Mouse (Mus musculus): ENCODE measurements around the gene Rab39. TPM values are rescaled to one million over a fixed set of nuclear protein-coding genes. Genes with fewer than 3 reads are reported as not detected.
A peak's percentile ranks its signal among the peaks of the same experiment; 100 is the strongest.

Gene Rab39
- polyA plus RNA-seq, 1 experiment from 2014 or later = 0.78 TPM

- no peaks in the 10 kb centered on the region for H3K27me3 ChIP-seq (replicated peaks)
- no peaks in the 10 kb centered on the region for H3K4me1 ChIP-seq (replicated peaks)
- H3K9me3 ChIP-seq = no peaks in the 10 kb centered on the region
- H3K4me2 ChIP-seq (replicated peaks) = no peak overlapping the region
- no peak overlapping the region for H3K4me3 ChIP-seq (replicated peaks)
- no peak for ATAC-seq
- H3K27ac ChIP-seq = no peak overlapping the region
- 69% methylated on average over 4 of the region's 4 CpGs for WGBS
- H3K9ac ChIP-seq = no peak overlapping the region
- H3K36me3 ChIP-seq = no peaks in the 10 kb centered on the region
Measured at GRCm38 (mm10) chr9:53676921-53677320, 29.1 kb downstream of the Rab39 start.

GRCm38 (mm10) chr9:53673571-53673970 lies 32.5 kb downstream of the Rab39 start:
- H3K9me3 ChIP-seq = no peaks in the 10 kb centered on the region
- ATAC-seq = peak; percentile 61; the same call in 1 of the 2 replicates
- H3K27ac ChIP-seq = no peak overlapping the region
- H3K36me3 ChIP-seq = no peaks in the 10 kb centered on the region
- H3K9ac ChIP-seq = no peak overlapping the region
- H3K4me1 ChIP-seq (replicated peaks) = no peaks in the 10 kb centered on the region
- H3K4me3 ChIP-seq (replicated peaks) = no peak overlapping the region
- WGBS = 19% methylated on average over 3 of the region's 3 CpGs
- H3K4me2 ChIP-seq (replicated peaks) = no peak overlapping the region
- H3K27me3 ChIP-seq (replicated peaks) = no peaks in the 10 kb centered on the region

GRCm38 (mm10) chr9:53669680-53670219 lies 36.3 kb downstream of the Rab39 start, which contains the start of gene Cul5:
TSS of gene Cul5 (minus strand) at chr9:53670014.
- H3K9me3 ChIP-seq = no peaks in the 10 kb centered on the region
- no peak for ATAC-seq
- no peak within 1 kb of the TSS for H3K9ac ChIP-seq
- H3K27ac ChIP-seq = no peak within 1 kb of the TSS
- H3K4me3 ChIP-seq (replicated peaks) = no peak within 1 kb of the TSS
- H3K27me3 ChIP-seq (replicated peaks) = no peaks in the 10 kb centered on the region
- no peaks in the 10 kb centered on the region for H3K36me3 ChIP-seq
- H3K4me1 ChIP-seq (replicated peaks) = 0 out of 2 replicates have a peak, but pooled peaks cover 6% of the 10 kb centered on the region
- WGBS = 58% methylated on average over 5 of the region's 5 CpGs
- no peak within 1 kb of the TSS for H3K4me2 ChIP-seq (replicated peaks)

- ATAC-seq = peak; percentile 99
- H3K27me3 ChIP-seq (replicated peaks) = no peaks in the 10 kb centered on the region
- peak overlapping the region; percentile 70 for H3K4me2 ChIP-seq (replicated peaks)
- peak overlapping the region; percentile 98 for H3K4me3 ChIP-seq (replicated peaks)
- no peaks in the 10 kb centered on the region for H3K36me3 ChIP-seq
- 0 out of 2 replicates have a peak, but pooled peaks cover 6% of the 10 kb centered on the region for H3K4me1 ChIP-seq (replicated peaks)
- H3K9me3 ChIP-seq = no peaks in the 10 kb centered on the region
- H3K27ac ChIP-seq = peak overlapping the region; percentile 96
- peak overlapping the region; percentile 99 for H3K9ac ChIP-seq
- WGBS = under 1% methylated on average over 73 of the region's 74 CpGs
Measured at GRCm38 (mm10) chr9:53667020-53667669, 38.9 kb downstream of the Rab39 start.

- under 1% methylated on average over 28 of the region's 28 CpGs for WGBS
- peak; percentile 35; the same call in 1 of the 2 replicates for ATAC-seq
- H3K4me2 ChIP-seq (replicated peaks) = peak overlapping the region; percentile 70
Measured at GRCm38 (mm10) chr9:53666665-53667019, 39.4 kb downstream of the Rab39 start.

GRCm38 (mm10) chr9:53665428-53665827 lies 40.6 kb downstream of the Rab39 start:
- Histone ChIP-seq H3K4me3 (replicated peaks) (no peak overlapping the region), H3K4me1 (replicated peaks) (0 out of 2 replicates have a peak, but pooled peaks cover 6% of the 10 kb centered on the region), H3K36me3 (no peaks in the 10 kb centered on the region), H3K27me3 (replicated peaks) (no peaks in the 10 kb centered on the region), H3K9ac (no peak overlapping the region), H3K27ac (no peak overlapping the region), H3K9me3 (no peaks in the 10 kb centered on the region), H3K4me2 (replicated peaks) (peak overlapping the region; percentile 70)
- ATAC-seq = no peak

More at GRCm38 (mm10) chr9:53666665-53667019, 39.4 kb downstream of the Rab39 start:
- no peaks in the 10 kb centered on the region for H3K27me3 ChIP-seq (replicated peaks)
- H3K4me3 ChIP-seq (replicated peaks) = peak overlapping the region; percentile 98
- H3K9me3 ChIP-seq = no peaks in the 10 kb centered on the region
- H3K27ac ChIP-seq = peak overlapping the region; percentile 96
- peak overlapping the region; percentile 99 for H3K9ac ChIP-seq
- no peaks in the 10 kb centered on the region for H3K36me3 ChIP-seq
- H3K4me1 ChIP-seq (replicated peaks) = 0 out of 2 replicates have a peak, but pooled peaks cover 6% of the 10 kb centered on the region

GRCm38 (mm10) chr9:53664819-53665218 lies 41.2 kb downstream of the Rab39 start:
- H3K36me3 ChIP-seq = no peaks in the 10 kb centered on the region
- WGBS = 75% methylated on average over 2 of the region's 2 CpGs
- 0 out of 2 replicates have a peak, but pooled peaks cover 6% of the 10 kb centered on the region for H3K4me1 ChIP-seq (replicated peaks)
- no peak overlapping the region for H3K9ac ChIP-seq
- H3K4me2 ChIP-seq (replicated peaks) = no peak overlapping the region
- no peaks in the 10 kb centered on the region for H3K27me3 ChIP-seq (replicated peaks)
- no peaks in the 10 kb centered on the region for H3K9me3 ChIP-seq
- H3K4me3 ChIP-seq (replicated peaks) = no peak overlapping the region
- ATAC-seq = no peak
- H3K27ac ChIP-seq = no peak overlapping the region

GRCm38 (mm10) chr9:53634796-53635195 lies 71.2 kb downstream of the Rab39 start:
- Histone ChIP-seq H3K27ac (no peak overlapping the region), H3K4me1 (replicated peaks) (no peaks in the 10 kb centered on the region), H3K9me3 (no peaks in the 10 kb centered on the region), H3K36me3 (peaks cover 8% of the 10 kb centered on the region; the same call in 1 of the 2 replicates), H3K4me3 (replicated peaks) (no peak overlapping the region), H3K9ac (no peak overlapping the region), H3K27me3 (replicated peaks) (no peaks in the 10 kb centered on the region), H3K4me2 (replicated peaks) (no peak overlapping the region)
- no peak for ATAC-seq
- 93% methylated on average over 6 of the region's 6 CpGs for WGBS

Other genes starting within 250 kb of the Rab39 start
- gene Atm, start 169.5 kb downstream of the Rab39 start, polyA plus RNA-seq (2015; fragmentation: Nextera tagmentation; extraction: Ambion mirVana) = 11.9 and 12.0 TPM in 2 replicates
- 12.1 and 15.0 TPM in 2 replicates for gene Npat, start 169.2 kb downstream of the Rab39 start, polyA plus RNA-seq (2015; fragmentation: Nextera tagmentation; extraction: Ambion mirVana)
- gene Acat1, start 95.8 kb downstream of the Rab39 start, polyA plus RNA-seq (2015; fragmentation: Nextera tagmentation; extraction: Ambion mirVana) = 139 and 153 TPM in 2 replicates
- 32.2 and 32.3 TPM in 2 replicates for gene Cul5, start 36.2 kb downstream of the Rab39 start, polyA plus RNA-seq (2015; fragmentation: Nextera tagmentation; extraction: Ambion mirVana)
- 21.0 and 22.1 TPM in 2 replicates for gene Slc35f2, start 65.3 kb upstream of the Rab39 start, polyA plus RNA-seq (2015; fragmentation: Nextera tagmentation; extraction: Ambion mirVana)
- 0.66 and 1.3 TPM in 2 replicates for gene Sln, start 143.9 kb upstream of the Rab39 start, polyA plus RNA-seq (2015; fragmentation: Nextera tagmentation; extraction: Ambion mirVana)